Mouse (Mus musculus) stomach, postnatal 0 days (tissue): ENCODE results near the gene Gse1.

Experiments used
- CTCF ChIP-seq: IDR thresholded peaks from 2 replicates; pipeline ENCODE4 v1.5.1; 2016; ENCODE audit warnings: antibody characterized with exemption, low read depth, mild to moderate bottlenecking, moderate library complexity
- EP300 ChIP-seq: optimal IDR thresholded peaks from 2 replicates; pipeline ENCODE3; 2016; ENCODE audit warnings: antibody characterized with exemption

- peak; percentile 66 for TF ChIP-seq CTCF
- TF ChIP-seq EP300 = no peak
These were observed 205.5 kb downstream of the Gse1 start for GRCm38 (mm10) chr8:120433734-120434133.
